Mouse (Mus musculus) megakaryocyte progenitor cell, adult 5-6 weeks (primary cell): ENCODE results near the gene Mrps23. TPM values are rescaled to one million over a fixed set of nuclear protein-coding genes. Genes with fewer than 3 reads are reported as not detected.
"Not testable (repeated sequence)": the region's sequence is repeated elsewhere in the genome, so short reads cannot be mapped to it uniquely, and the experiment has no call there.

Source experiments
- ATAC-seq: replicated peaks from 2 replicates; pipeline ENCODE4 v1.8.0; 2016; ENCODE audit warnings: mild to moderate bottlenecking, moderate TSS enrichment, inconsistent platforms; ENCODE audit not compliant: poor library complexity
- total RNA-seq, 2 experiments: library from RNA; stranded (forward) in 1 of 2; stranded (reverse) in 1 of 2; fragments of 157-497, 149-512 nt in 1 of 2; fragments of 200-1000 nt in 1 of 2; gene quantifications; 2 replicates each; pipeline versions ENCODE4 v1.2.3 to v1.2.4; 2015 to 2017

The Mrps23 gene
- total RNA-seq, 2 experiments from 2014 or later = 49.0 to 73.5 TPM

DNA sequence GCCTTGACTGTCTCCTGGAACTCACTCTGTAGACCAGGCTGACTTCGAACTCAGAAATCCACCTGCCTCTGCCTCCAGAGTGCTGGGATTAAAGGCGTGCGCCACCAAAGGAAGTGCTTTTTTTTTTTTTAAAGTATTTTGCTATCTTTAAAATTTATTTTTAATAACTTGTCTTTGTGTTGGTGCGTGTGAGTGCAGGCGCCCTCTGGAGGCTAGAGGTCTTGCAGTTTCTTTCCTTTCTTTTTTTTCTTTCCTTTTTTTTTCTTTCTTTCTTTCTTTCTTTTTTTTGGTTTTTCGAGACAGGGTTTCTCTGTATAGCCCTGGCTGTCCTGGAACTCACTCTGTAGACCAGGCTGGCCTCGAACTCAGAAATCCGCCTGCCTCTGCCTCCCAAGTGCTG, 2.4 kb downstream of the Mrps23 start:
- not testable (repeated sequence) for ATAC-seq

DNA sequence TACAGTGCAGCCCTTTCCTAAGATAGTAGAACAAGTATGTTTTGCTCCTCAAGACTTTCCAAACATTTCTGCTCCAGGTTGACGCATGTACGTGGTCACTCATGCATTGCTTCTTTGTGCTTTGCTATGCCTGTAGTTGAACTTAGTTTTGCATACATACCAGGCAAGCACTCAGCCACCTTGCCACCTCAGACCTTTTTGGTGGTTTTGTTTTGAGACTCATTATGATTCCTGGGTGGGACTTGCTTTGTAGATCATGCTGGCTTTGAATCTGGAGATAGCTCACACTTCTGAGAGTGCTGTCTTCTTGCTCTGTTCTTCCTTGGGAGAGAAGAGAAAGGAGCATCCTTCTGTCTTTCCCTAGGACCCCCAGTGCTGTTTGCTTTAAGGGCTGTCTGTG, 3.5 kb downstream of the Mrps23 start:
- no peak for ATAC-seq

DNA sequence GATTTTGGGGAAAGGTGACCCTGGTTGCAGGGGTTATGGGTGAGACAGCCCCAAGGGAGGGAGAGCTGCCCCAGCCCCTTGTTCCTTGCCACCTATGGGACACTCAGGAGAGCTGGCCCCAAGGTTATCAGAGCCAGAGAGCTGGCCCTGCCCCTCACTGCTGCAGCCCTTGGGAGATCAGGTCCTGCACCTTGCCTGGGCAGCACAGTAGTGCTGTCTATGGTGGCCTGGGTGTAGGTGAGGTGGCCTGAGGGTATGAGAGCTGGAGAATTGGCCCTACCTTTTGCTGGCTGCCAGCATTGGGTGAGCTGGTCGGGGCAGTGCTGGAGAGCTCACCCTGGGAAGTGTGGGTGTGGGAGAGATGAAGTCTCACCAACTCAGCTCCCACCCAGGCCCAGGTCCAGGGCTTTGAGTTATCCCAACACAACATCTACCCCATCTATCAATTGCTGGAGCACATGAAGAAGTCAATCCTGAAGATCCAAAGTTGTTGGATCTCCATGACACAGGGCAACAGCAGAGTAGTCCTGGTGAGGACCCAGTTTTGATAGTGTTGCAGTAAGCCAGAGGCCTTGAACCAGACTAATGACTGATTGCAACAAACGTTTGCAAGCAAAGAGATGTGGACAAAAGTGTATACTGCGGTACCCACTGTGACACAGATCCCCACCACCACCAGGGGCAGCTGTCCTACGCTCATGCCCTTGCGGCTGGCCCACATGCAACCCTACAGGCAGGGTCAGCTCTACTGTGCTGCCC, 7.8 kb downstream of the Mrps23 start:
- no peak for ATAC-seq

DNA sequence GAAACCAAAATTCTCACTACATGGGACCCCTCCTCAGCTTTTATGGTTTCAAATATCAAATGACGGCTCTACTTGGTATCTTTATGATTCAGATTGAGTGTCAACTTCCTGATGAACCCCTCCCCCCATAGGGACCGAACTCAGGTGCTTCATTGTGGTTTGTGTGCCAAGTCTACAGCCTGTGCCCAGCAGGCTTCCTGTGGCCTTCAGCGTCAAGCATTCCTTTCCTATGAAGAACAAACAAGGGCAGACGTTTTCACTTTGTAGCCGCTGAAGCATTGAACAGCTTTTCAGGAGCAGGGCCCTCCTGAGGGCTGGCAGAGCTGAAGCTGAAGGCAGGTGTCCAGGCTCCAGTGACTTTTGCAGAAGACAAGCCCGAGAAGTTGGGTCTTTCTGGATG, 9.6 kb downstream of the Mrps23 start:
- no peak for ATAC-seq

DNA sequence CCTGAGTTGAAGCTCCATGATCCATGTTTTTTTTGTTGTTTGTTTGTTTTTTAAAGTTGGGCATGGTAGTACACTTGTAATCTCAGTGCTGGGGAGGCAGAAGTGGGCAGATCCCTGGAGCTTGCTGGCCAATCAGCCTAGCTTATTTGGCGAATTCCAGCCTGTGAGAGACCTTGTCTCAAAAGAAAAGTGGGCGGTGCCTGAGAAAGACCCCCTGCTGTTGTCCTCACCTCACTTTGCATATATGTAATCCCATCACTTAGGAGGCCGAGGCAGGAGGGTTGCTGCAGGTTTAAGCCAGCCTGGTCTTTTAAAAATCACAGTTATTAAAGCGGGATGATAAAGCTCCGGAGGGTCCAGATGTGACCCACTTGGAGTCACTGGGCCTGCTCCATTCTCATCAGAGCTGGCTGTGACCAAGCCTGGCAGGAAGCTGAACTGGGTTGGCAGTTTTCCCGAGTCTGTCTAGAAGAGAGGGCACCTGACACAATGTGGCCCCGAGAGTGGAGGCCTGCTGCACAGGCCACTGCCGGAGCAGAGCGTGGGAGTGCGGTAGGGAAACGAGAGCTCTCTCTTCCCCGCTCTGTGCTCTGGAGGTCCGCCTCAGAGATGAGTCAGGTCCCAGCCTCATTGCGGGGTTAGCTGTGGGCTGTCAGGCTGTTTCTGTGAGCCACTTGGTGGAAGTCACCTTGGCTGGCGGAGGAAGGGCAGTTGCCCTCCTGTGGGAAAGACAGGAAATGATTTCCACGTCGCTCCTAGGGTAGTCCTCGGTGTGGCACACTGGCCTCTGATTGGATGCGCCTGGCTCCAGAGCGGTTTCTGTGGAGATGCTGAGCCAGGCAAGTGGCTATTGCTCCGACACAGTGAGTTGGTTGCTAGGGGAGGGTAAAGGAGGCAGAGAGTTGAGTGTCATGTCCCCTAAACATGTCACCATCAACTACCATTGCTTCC, 11.0 kb downstream of the Mrps23 start:
- peak; percentile 26; the same call in 1 of the 2 replicates for ATAC-seq

DNA sequence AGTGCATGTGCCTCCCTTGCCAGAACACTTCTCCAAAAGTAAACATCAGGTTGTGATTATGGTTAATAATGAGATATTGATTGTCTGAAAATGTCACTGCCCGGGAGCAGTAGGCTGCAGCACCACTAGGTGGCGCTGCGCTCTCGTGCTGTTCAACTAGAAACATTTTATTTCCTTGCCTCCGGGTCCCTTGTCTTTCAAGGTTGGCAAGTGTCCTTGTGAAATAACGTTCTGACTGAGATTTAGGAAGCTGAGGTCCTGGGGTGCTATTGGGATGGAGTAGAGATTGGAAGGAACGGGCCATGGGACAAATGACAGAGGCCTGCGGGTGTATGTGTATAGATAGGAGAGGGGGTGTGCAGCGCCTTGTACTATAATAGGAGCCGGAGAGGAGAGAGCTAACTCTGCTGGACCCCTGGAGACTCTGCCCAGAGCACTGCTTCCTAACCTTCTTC, 12.1 kb downstream of the Mrps23 start:
- peak; percentile 73 for ATAC-seq

DNA sequence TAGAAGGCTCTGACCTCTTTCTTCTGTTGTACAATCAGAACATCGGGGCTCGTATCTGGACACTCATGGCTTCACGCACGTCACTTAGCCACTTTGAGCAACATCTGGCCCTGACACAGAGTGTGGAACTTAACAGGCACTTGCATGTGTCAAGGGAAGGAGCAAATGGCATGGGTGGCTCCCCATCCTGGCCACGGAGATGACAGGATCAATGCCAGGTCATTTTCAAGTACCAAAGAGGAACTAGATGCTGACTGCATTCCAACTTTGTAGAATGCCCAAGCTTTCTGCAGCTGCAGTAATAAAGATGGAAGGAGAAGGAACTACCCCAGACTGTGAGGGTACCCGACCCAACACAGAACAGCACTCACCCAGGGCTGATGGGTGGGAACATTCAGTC, 14.0 kb downstream of the Mrps23 start:
- no peak for ATAC-seq

DNA sequence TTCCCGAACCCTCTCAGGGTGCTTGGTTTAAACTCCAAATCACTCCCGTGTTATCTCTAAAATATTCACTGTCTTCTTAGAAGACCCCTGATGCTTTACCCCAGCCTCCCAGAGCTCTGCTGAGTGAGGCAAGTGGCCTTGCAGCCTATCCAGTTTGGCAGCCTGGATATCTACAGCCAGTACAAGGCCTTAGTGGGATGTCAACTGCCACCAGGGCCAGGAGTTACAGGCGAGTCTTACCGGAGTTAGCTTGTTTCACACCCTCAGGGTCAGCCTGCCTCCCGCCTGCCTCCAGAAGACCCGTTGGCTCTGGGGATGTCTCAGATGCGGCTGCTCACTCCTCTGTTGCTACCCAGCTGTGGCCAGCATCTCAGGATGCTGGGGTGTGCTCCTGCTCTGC, 14.4 kb downstream of the Mrps23 start:
- no peak for ATAC-seq

DNA sequence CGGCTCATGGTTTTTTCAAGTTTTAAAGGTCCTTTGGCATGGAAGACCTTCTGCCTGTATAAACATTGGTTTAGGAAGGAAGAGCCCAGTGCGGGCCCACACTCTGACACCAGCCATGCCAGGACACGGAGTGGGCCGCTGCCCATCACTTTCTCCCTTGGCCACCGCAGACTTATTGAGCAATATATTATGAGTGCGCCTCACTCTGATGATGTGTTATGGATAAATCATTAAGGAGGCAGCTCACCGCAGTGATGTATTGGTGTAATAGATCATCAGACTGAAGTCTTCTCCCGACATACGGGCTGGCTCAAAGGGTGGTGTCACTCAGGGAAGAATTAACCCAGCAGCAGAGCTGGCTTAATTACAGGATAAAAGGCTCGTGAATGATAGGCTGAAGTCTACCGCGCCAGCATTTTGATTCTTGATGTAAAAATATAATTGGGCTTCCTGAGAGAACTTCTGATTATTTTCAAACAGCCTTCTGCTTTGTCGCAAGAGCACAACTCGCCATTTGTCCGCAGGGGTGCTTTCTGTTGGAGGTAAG, 17.8 kb downstream of the Mrps23 start:
- ATAC-seq = no peak

DNA sequence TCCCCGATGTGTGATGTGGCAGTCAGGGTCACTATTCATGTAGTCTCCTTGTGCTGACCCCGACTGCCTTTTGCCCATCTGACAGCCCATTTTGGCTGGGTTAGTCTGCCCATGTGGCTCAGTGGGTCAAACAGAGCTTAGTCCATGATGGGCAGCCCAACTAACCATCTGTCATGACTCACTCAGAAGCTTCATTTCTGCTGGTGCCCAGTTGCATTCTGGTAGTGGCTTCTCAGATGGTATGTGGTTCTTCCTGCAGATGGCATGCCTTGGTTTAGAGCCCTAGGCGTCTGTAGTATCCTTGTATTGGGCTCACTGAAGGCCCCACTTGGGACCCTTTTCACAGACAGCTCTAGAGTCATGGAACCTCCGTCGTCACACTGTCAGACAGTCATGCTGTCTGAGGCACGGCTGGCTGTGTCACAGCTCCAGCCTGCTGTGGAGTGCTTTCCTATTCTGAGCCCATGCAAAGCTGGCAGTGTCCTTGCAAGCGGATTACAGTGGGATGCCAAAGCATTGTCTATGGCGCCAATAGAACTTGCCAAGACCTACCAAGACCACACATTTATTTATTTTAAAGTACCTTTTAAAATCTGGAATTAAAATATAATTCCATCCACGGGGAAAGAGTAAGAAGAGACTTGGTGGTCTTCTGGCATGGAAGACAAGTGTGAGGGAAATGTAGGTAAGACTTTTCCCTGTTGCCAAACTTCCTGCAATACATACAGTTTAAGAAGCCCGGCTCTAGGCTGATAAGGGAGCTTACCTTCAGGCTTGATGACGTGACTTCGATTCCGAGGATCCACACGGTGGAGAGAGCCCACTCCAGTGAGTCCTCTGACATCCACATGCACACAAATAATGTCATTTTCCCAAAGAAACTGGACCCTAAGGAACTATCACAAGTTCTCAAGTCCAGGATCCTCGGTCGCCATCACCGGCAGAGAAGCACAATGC, 23.1 kb downstream of the Mrps23 start:
- ATAC-seq = no peak

DNA sequence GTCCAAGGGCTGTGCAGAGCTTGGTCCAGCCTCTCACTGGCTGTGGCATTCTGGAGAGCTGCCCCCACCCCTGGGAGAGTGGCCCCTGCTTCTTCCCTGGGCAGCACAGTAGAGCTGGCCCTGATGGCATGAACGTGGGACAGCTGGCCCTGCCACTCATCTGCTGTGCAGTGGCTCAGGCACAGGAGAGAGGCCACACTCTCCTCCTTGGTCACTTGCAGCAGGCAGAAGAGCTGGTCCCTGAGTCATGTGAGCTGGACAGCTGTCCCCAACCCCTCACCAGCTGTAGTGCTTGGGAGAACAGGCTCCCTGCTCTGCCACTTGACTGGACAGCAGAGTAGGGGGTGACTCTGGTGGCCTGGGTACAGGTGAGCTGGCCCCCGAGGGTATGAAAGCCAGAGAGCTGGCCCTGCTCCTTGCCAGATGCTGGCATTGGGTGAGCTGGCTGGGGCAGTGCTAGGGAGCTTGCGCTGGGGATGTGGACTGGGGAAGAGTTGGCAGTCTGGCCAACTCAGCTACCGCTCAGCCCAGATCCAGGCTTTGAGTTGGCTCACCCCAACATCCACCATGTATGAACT, 27.1 kb downstream of the Mrps23 start:
- ATAC-seq = no peak

DNA sequence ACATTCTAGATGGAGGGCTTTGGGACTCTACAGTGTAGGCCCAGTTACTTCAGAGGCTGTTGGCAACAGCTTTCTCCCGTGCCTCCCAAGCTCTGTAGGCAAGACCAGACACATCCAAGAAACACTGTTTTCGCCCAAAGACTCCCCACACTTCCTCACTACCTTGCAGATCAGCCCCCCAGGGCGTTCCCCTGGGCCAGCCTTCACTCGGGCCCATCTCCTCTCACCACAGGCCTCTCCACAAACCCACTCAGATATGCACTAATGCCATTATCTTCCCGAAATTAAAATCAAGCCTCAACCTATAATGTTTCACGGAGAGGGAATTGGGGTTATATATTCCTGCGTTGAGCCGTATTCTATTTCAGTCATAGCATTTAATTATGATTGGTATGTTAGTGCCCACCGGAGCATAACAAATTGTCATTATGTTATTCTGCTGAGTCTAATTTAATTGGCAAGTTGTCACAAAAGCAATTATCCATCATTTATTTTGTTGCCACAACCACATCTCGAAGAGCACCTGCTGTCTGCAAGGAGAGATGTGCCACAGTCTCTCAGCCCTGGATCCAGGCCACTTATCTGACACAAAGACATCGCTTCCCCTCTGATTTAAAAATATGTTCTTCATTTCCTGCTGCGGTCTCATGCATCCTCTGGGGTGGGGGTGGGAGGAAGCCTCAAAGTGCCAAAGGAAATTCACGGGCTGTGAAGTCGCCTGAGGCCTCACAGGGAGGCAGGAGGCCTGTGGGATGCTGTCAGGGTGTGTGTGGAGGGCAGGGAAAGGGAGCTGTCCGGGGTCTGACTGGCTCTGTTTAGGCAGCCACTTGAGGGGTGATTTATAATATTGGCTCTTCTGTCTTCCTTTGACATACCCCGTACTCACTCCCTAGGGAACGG, 29.6 kb downstream of the Mrps23 start:
- ATAC-seq = peak; percentile 88

DNA sequence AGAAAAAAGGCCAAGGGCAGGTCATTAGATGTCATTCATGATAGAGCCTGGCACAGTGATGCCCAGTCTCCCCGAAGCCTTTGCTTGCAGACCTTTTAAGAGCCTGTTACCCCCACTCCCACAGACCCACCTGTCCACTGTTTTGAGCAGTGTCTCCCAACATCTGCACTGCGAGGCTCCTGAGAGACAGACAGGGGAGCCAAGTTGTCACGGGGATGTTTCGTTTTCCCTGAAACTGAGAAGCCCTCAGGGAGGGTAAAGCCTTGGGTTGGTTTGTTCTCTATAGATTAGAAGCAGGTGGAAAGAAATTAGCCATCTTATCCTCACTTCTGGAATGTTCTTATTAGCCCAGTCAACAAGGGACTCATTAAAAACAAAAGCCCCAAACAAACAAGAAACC, 30.6 kb downstream of the Mrps23 start:
- ATAC-seq = no peak

DNA sequence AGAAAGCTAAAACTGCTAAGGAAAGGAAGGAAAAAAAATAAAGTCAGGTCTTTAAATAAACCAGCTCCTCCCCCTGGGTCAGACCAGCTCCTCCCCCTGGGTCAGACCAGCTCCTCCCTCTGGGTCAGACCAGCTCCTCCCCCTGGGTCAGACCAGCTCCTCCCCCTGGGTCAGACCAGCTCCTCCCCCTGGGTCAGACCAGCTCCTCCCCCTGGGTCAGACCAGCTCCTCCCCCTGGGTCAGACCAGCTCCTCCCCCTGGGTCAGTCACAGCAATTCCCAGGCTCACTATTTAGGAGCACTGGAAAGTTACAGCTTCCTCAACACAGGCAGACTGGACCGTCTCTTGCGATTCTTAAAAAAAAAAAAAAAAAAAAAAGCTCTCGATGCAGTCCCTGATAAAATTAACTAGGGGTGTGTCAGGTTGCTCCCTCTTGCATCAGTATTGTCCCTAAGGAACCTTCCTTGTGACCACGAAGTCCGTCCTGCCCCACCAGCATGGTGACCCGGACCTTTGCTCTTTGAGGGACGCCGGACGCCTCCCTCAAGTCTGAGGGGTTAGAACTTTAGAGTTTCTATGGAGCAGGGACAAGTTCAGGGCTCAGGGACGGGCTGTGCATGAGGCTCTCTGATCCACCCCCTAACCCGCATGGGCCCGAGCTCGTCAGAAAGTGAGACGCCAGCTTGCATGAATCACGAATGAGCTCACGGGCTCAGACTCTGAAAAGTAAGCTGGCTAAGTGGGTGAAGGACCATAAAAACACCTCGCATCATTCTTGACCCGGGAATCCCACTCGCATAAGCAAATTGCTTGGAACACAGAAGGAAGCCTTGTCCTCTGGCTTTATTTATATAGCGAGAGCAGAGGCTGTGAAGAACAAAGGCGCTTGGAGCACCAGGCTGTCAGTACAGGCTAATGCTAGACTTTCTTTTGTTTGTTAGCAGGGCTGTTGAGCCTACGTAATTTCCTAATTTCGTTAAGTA, 31.3 kb downstream of the Mrps23 start:
- ATAC-seq = 0 out of 2 replicates have a peak, but pooled peaks have one; percentile 16

DNA sequence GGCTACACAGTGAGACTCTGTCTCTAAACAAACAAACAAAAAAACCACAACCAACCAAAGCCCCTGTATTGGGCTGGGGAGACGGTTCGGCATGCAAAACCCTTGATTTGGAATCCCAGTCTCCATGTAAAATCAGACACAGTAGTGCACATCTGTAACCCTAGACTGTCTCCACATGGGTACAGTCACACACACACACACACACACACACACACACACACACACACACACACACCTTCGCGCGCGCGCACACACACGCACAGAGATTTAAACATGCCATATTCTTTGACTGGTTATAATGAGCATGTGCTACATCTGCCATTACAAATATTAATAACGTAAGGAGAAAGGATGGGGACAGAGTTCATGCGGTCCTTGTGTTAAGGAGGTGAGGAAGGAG, 36.1 kb downstream of the Mrps23 start:
- no peak for ATAC-seq

DNA sequence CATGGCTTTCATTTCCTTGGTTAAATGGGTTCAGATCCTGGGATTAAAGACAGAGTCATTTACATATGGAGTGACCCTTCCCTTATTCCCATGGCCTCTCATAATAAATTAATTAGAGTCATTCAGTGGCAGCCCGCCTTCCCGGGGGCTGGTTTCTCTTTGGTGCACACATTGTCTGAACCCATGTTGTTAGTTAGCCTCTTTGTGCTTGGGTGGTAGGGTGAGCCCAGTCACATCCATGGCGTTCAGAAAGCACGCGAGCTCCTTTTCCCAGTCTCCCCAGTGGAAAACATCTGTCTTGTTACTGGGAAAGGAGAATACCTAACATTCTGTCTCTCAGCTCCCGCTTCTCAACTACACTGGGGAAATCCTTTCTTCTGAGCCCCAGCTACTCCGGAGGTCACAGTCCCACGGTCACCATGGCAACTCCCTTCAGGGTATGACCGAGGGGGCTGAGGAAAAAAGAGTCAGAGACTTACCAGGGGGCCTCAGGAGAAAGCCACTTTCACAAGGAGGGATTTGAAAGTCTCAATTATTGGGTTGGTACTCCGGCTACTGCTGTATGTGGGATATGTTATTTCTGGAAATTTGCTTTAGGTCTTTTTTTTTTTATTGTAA, 36.7 kb downstream of the Mrps23 start:
- no peak for ATAC-seq
